Mouse (Mus musculus): ENCODE measurements at regions not wholly inside any gene's neighbourhood (a gene's known extent, or its start where the extent isn't known, plus 50 kb on each side); places are given as distances from the start of the nearest gene placed in this dataset.

DNA sequence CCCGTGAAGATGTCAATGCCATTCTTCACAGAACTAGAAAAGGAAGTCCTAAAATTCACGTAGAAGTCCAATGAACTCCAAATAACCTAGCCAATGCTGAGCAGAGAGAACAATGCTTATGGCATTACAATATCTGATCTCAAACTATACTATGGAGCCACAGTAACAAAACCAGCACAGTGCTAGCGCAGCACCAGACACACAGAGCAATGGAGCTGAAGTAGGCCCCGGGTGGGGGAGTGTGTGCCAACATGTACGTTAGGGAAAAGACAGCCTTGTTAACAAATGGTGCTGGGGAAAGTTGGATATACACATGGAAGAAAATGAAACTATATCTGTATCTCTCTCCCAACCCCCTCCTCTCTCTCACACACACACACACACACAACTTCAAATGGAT, 409.8 kb downstream of the Rps24 start:
- peaks cover 11% of the 10 kb centered on the region; the same call in 1 of the 2 replicates for H3K4me1 ChIP-seq (replicated peaks; ENCODE audit: control insufficient read depth, insufficient read depth, low read length)
- no peaks in the 10 kb centered on the region for H3K27me3 ChIP-seq (replicated peaks; ENCODE audit: control insufficient read depth, insufficient read depth, low read length)
- no peak overlapping the region for H3K9ac ChIP-seq (ENCODE audit: low read length)
- H3K36me3 ChIP-seq (ENCODE audit: control insufficient read depth, insufficient read depth, low read length), result no peaks in the 10 kb centered on the region
- no peak for ATAC-seq (replicated peaks; ENCODE audit: low FRiP score, low TSS enrichment, low read depth)
- no peak overlapping the region for H3K27ac ChIP-seq (ENCODE audit: low read depth)
- no peak for DNase-seq (ENCODE audit: low spot score)
- no peak overlapping the region for H3K4me3 ChIP-seq (ENCODE audit: low read depth, low read length)
- no peak overlapping the region for H3K4me2 ChIP-seq (ENCODE audit: low read length)
- H3K9me3 ChIP-seq (ENCODE audit: control insufficient read depth, low read length), result no peaks in the 10 kb centered on the region
- 85% methylated on average over 5 of the region's 5 CpGs for WGBS

GRCm38 (mm10) chr14:24900501-24901179, 413.7 kb downstream of the Rps24 start:
- no peak overlapping the region for H3K4me3 ChIP-seq (ENCODE audit: low read depth, low read length)
- H3K9me3 ChIP-seq (ENCODE audit: control insufficient read depth, low read length), result no peaks in the 10 kb centered on the region
- H3K9ac ChIP-seq (ENCODE audit: low read length), result no peak overlapping the region
- H3K27ac ChIP-seq (ENCODE audit: low read depth), result peak overlapping the region; percentile 12; the same call in 1 of the 2 replicates
- 49% methylated on average over 13 of the region's 13 CpGs for WGBS
- H3K36me3 ChIP-seq (ENCODE audit: control insufficient read depth, insufficient read depth, low read length), result no peaks in the 10 kb centered on the region
- H3K27me3 ChIP-seq (replicated peaks; ENCODE audit: control insufficient read depth, insufficient read depth, low read length), result no peaks in the 10 kb centered on the region
- peak; percentile 83 for ATAC-seq (replicated peaks; ENCODE audit: low FRiP score, low TSS enrichment, low read depth)
- no peak overlapping the region for H3K4me2 ChIP-seq (ENCODE audit: low read length)
- H3K4me1 ChIP-seq (replicated peaks; ENCODE audit: control insufficient read depth, insufficient read depth, low read length), result no peaks in the 10 kb centered on the region
- DNase-seq (ENCODE audit: low spot score), result peak; percentile 57

GRCm38 (mm10) chr14:24901726-24902125, 414.8 kb downstream of the Rps24 start:
- Histone ChIP-seq H3K4me1 (replicated peaks; ENCODE audit: control insufficient read depth, insufficient read depth, low read length) (no peaks in the 10 kb centered on the region), H3K36me3 (ENCODE audit: control insufficient read depth, insufficient read depth, low read length) (no peaks in the 10 kb centered on the region), H3K4me2 (ENCODE audit: low read length) (no peak overlapping the region), H3K9me3 (ENCODE audit: control insufficient read depth, low read length) (no peaks in the 10 kb centered on the region), H3K4me3 (ENCODE audit: low read depth, low read length) (no peak overlapping the region), H3K27ac (ENCODE audit: low read depth) (no peak overlapping the region), H3K9ac (ENCODE audit: low read length) (no peak overlapping the region), H3K27me3 (replicated peaks; ENCODE audit: control insufficient read depth, insufficient read depth, low read length) (no peaks in the 10 kb centered on the region)
- DNase-seq (ENCODE audit: low spot score) (no peak), ATAC-seq (replicated peaks; ENCODE audit: low FRiP score, low TSS enrichment, low read depth) (no peak)
- 68% methylated on average over 7 of the region's 7 CpGs for WGBS

DNA sequence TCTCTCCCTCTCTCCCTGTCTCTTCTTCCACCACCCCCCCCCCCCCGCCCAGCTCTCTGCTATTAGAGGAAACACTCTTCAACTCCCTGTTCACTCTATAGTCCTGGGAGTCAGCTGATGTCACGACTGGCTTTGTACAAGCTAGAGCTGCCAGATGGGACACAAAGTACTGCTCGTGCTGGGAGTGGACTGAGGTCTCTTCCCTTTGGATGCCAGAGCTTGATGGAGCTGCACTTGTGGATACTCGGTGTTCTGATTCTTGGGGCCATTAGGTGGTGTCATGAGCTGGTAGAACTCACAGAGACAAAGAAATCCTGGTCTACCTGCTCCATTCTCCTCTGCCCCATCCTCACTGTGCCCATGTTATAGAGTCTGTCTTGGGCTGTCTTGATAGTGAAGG, 415.9 kb downstream of the Rps24 start:
- no peaks in the 10 kb centered on the region for H3K36me3 ChIP-seq (ENCODE audit: control insufficient read depth, insufficient read depth, low read length)
- no peak overlapping the region for H3K4me3 ChIP-seq (ENCODE audit: low read depth, low read length)
- H3K4me2 ChIP-seq (ENCODE audit: low read length), result no peak overlapping the region
- H3K9ac ChIP-seq (ENCODE audit: low read length), result no peak overlapping the region
- H3K9me3 ChIP-seq (ENCODE audit: control insufficient read depth, low read length), result no peaks in the 10 kb centered on the region
- no peak overlapping the region for H3K27ac ChIP-seq (ENCODE audit: low read depth)
- ATAC-seq (replicated peaks; ENCODE audit: low FRiP score, low TSS enrichment, low read depth) (no peak), DNase-seq (ENCODE audit: low spot score) (no peak)
- 20% methylated on average over 3 of the region's 4 CpGs for WGBS
- no peaks in the 10 kb centered on the region for H3K4me1 ChIP-seq (replicated peaks; ENCODE audit: control insufficient read depth, insufficient read depth, low read length)
- no peaks in the 10 kb centered on the region for H3K27me3 ChIP-seq (replicated peaks; ENCODE audit: control insufficient read depth, insufficient read depth, low read length)

- ATAC-seq (replicated peaks; ENCODE audit: low FRiP score, low TSS enrichment, low read depth), result no peak
- whole genome bisulfite sequencing, result 75% methylated on average over 6 of the region's 6 CpGs
- no peak for DNase-seq (ENCODE audit: low spot score)
Measured at GRCm38 (mm10) chr14:24904712-24905111, 417.8 kb downstream of the Rps24 start.

GRCm38 (mm10) chr14:24906916-24907315, 420.0 kb downstream of the Rps24 start:
- H3K9ac ChIP-seq (ENCODE audit: low read length), result no peak overlapping the region
- ATAC-seq (replicated peaks; ENCODE audit: low FRiP score, low TSS enrichment, low read depth), result no peak
- no peak overlapping the region for H3K4me2 ChIP-seq (ENCODE audit: low read length)
- no peaks in the 10 kb centered on the region for H3K4me1 ChIP-seq (replicated peaks; ENCODE audit: control insufficient read depth, insufficient read depth, low read length)
- no peak overlapping the region for H3K27ac ChIP-seq (ENCODE audit: low read depth)
- no peaks in the 10 kb centered on the region for H3K27me3 ChIP-seq (replicated peaks; ENCODE audit: control insufficient read depth, insufficient read depth, low read length)
- DNase-seq (ENCODE audit: low spot score), result no peak
- no peak overlapping the region for H3K4me3 ChIP-seq (ENCODE audit: low read depth, low read length)
- H3K9me3 ChIP-seq (ENCODE audit: control insufficient read depth, low read length), result no peaks in the 10 kb centered on the region
- no peaks in the 10 kb centered on the region for H3K36me3 ChIP-seq (ENCODE audit: control insufficient read depth, insufficient read depth, low read length)
- WGBS, result 70% methylated on average over 7 of the region's 7 CpGs

More at GRCm38 (mm10) chr14:24904712-24905111, 417.8 kb downstream of the Rps24 start:
- H3K36me3 ChIP-seq (ENCODE audit: control insufficient read depth, insufficient read depth, low read length), result no peaks in the 10 kb centered on the region
- H3K9ac ChIP-seq (ENCODE audit: low read length), result no peak overlapping the region
- no peaks in the 10 kb centered on the region for H3K9me3 ChIP-seq (ENCODE audit: control insufficient read depth, low read length)
- H3K4me2 ChIP-seq (ENCODE audit: low read length), result no peak overlapping the region
- H3K4me1 ChIP-seq (replicated peaks; ENCODE audit: control insufficient read depth, insufficient read depth, low read length), result no peaks in the 10 kb centered on the region
- H3K27ac ChIP-seq (ENCODE audit: low read depth), result no peak overlapping the region
- no peak overlapping the region for H3K4me3 ChIP-seq (ENCODE audit: low read depth, low read length)
- no peaks in the 10 kb centered on the region for H3K27me3 ChIP-seq (replicated peaks; ENCODE audit: control insufficient read depth, insufficient read depth, low read length)

- no peaks in the 10 kb centered on the region for H3K9me3 ChIP-seq (ENCODE audit: control insufficient read depth, low read length)
- WGBS, result 88% methylated on average over 4 of the region's 4 CpGs
- no peak overlapping the region for H3K9ac ChIP-seq (ENCODE audit: low read length)
- ATAC-seq (replicated peaks; ENCODE audit: low FRiP score, low TSS enrichment, low read depth) (no peak), DNase-seq (ENCODE audit: low spot score) (no peak)
- H3K4me1 ChIP-seq (replicated peaks; ENCODE audit: control insufficient read depth, insufficient read depth, low read length), result no peaks in the 10 kb centered on the region
- no peaks in the 10 kb centered on the region for H3K27me3 ChIP-seq (replicated peaks; ENCODE audit: control insufficient read depth, insufficient read depth, low read length)
- no peak overlapping the region for H3K27ac ChIP-seq (ENCODE audit: low read depth)
- no peak overlapping the region for H3K4me2 ChIP-seq (ENCODE audit: low read length)
- H3K4me3 ChIP-seq (ENCODE audit: low read depth, low read length), result no peak overlapping the region
- no peaks in the 10 kb centered on the region for H3K36me3 ChIP-seq (ENCODE audit: control insufficient read depth, insufficient read depth, low read length)
Measured at GRCm38 (mm10) chr14:24908377-24908776, 421.5 kb downstream of the Rps24 start.

DNA sequence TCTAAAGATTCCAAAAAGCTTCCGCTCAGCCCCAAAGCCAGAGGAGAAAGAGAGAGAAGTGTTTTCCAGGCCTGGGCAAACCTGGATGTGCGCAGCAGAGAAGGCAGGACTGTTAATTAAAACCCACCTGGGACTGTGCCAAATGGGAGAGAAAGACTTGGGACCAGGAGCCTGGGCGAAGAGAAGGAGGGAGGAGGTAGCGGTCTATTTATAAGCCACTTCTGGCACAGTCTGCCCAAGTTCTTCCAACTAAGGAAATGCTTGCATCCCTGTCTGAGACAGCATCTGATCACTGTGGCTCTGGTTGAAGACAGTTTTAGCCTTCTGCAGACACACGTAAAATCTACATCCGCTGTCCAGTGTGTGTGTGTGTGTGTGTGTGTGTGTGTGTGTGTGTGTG, 424.7 kb downstream of the Rps24 start:
- Histone ChIP-seq H3K4me3 (ENCODE audit: low read depth, low read length) (no peak overlapping the region), H3K27ac (ENCODE audit: low read depth) (peak overlapping the region; percentile 59), H3K27me3 (replicated peaks; ENCODE audit: control insufficient read depth, insufficient read depth, low read length) (no peaks in the 10 kb centered on the region), H3K4me2 (ENCODE audit: low read length) (no peak overlapping the region), H3K9me3 (ENCODE audit: control insufficient read depth, low read length) (no peaks in the 10 kb centered on the region), H3K36me3 (ENCODE audit: control insufficient read depth, insufficient read depth, low read length) (no peaks in the 10 kb centered on the region), H3K4me1 (replicated peaks; ENCODE audit: control insufficient read depth, insufficient read depth, low read length) (no peaks in the 10 kb centered on the region), H3K9ac (ENCODE audit: low read length) (no peak overlapping the region)
- 0 out of 2 replicates have a peak, but pooled peaks have one; percentile 5 for ATAC-seq (replicated peaks; ENCODE audit: low FRiP score, low TSS enrichment, low read depth)
- no peak for DNase-seq (ENCODE audit: low spot score)
- 52% methylated on average over 6 of the region's 6 CpGs for WGBS

DNA sequence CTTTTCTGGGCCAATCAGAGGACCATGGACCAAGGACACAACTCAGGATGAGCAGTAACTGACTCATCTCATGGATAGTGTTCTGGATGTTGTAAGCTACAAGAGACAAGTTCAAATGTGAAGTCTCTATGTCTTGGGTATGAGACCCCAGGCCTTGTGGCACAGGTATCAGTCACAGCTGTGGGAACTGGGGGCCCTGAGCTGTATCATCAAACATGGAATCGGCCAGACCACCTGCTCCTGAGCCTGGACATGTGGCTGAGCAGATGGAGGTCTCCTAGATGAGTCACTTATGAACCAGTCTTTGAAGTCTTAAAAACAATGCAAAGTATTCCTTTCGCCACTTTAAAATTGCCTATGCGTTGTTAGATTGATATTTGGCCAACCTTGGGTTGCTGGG, 432.1 kb downstream of the Rps24 start:
- WGBS, result 84% methylated on average over 3 of the region's 3 CpGs
- Histone ChIP-seq H3K4me3 (ENCODE audit: low read depth, low read length) (no peak overlapping the region), H3K27me3 (replicated peaks; ENCODE audit: control insufficient read depth, insufficient read depth, low read length) (no peaks in the 10 kb centered on the region), H3K4me1 (replicated peaks; ENCODE audit: control insufficient read depth, insufficient read depth, low read length) (no peaks in the 10 kb centered on the region), H3K9ac (ENCODE audit: low read length) (no peak overlapping the region), H3K27ac (ENCODE audit: low read depth) (no peak overlapping the region), H3K4me2 (ENCODE audit: low read length) (no peak overlapping the region), H3K9me3 (ENCODE audit: control insufficient read depth, low read length) (no peaks in the 10 kb centered on the region), H3K36me3 (ENCODE audit: control insufficient read depth, insufficient read depth, low read length) (no peaks in the 10 kb centered on the region)
- no peak for DNase-seq (ENCODE audit: low spot score)
- no peak for ATAC-seq (replicated peaks; ENCODE audit: low FRiP score, low TSS enrichment, low read depth)

Data from intestine, embryonic 14.5 days (tissue).